Mouse (Mus musculus): ENCODE data around the gene Hfe. TPM values are rescaled to one million over a fixed set of nuclear protein-coding genes. Genes with fewer than 3 reads are reported as not detected.
"Not testable (repeated sequence)": the region's sequence is repeated elsewhere in the genome, so short reads cannot be mapped to it uniquely, and the experiment has no call there.

Gene Hfe
- polyA plus RNA-seq, 1 experiment from 2014 or later: 10.3 TPM

DNA sequence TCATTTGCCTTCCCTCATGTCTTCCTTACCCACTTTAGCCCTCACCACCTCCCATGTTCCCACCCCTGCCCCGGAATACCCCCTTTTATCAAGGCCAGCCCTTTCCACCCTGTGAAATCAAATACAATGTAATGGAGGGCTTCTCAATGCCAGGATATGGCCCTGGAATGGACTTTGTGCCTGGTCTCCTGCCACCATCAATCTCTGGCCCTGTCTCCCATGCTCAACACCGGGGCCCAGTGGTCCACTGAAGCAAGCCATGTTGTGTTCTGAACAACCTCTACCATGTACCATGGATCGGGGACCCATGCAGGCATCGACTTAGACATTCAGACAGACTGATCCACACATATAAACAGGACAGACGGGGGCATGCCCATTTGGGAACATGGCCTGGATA lies 19.1 kb upstream of the Hfe start:
- ATAC-seq (ENCODE audit: low read depth): no peak
- Histone ChIP-seq H3K4me2 (ENCODE audit: low read depth, low read length) (no peak overlapping the region), H3K27ac (replicated peaks; ENCODE audit: low read depth, low read length) (no peak overlapping the region), H3K4me1 (ENCODE audit: control insufficient read depth, insufficient read depth, low read length) (no peaks in the 10 kb centered on the region), H3K36me3 (ENCODE audit: control insufficient read depth, insufficient read depth, low read length) (no peaks in the 10 kb centered on the region), H3K9me3 (ENCODE audit: control insufficient read depth, low read length) (no peaks in the 10 kb centered on the region), H3K9ac (ENCODE audit: low read depth, low read length) (no peak overlapping the region), H3K4me3 (ENCODE audit: low read depth, low read length) (no peak overlapping the region), H3K27me3 (replicated peaks; ENCODE audit: control insufficient read depth, insufficient read depth, low read length) (no peaks in the 10 kb centered on the region)
- no peak for DNase-seq (ENCODE audit: low spot score)
- 95% methylated on average over 5 of the region's 5 CpGs for WGBS

DNA sequence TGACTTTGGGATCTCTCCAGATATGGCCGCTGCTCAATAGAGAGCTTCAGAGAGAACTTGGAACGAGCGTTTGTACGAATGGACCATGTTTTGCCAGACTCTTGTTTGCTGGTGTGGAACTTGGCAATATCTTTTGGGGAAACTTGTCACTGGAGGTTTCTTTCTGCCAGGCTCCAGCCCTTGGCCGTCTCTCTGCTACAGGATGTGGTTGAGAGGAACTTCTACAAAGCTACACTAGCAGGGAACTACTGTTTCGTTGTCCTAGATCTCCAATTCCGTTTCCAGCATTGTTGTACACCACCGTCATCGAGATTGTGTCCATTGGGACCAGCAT lies 18.5 kb upstream of the Hfe start:
- no peaks in the 10 kb centered on the region for H3K9me3 ChIP-seq (ENCODE audit: control insufficient read depth, low read length)
- no peak overlapping the region for H3K4me2 ChIP-seq (ENCODE audit: low read depth, low read length)
- DNase-seq (ENCODE audit: low spot score) (no peak), ATAC-seq (ENCODE audit: low read depth) (no peak)
- H3K4me3 ChIP-seq (ENCODE audit: low read depth, low read length): no peak overlapping the region
- 89% methylated on average over 9 of the region's 9 CpGs for WGBS
- H3K4me1 ChIP-seq (ENCODE audit: control insufficient read depth, insufficient read depth, low read length): no peaks in the 10 kb centered on the region
- H3K9ac ChIP-seq (ENCODE audit: low read depth, low read length): no peak overlapping the region
- H3K27me3 ChIP-seq (replicated peaks; ENCODE audit: control insufficient read depth, insufficient read depth, low read length): no peaks in the 10 kb centered on the region
- no peak overlapping the region for H3K27ac ChIP-seq (replicated peaks; ENCODE audit: low read depth, low read length)
- no peaks in the 10 kb centered on the region for H3K36me3 ChIP-seq (ENCODE audit: control insufficient read depth, insufficient read depth, low read length)

DNA sequence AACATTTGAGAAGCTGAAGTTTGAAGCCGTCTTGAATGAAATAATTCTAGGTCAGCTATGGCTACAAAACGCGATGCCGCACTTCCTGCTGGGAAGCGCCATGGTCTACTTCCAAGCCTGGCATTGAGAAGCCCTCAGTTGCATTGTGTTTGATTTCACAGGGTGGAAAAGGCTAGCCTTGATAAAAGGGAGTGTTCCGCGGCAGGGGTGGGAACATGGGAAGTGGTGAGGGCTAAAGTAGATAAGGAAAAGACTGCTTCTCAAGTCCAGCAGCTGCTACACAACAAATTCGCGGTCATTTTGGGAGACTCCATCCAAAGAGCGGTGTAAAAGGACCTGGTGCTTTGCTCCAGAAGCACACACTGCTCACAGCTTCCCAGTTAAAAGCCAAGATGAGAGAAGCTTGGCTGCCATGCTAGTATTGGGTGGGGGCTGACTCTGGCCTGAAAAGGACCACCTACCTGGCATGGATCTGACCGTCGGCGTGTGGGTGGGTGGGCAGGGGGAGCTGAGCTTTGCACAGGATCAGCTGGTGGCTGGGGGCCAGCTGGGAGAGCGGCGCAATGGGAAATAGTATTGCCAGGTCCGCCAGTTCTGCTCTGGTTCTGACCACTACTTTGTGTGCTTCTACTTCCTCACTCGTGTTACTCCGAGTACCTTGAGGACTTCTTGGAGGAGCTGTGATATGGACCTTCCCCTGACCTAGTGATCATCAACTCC lies 18.0 kb upstream of the Hfe start:
- ATAC-seq (ENCODE audit: low read depth) (no peak), DNase-seq (ENCODE audit: low spot score) (no peak)
- no peaks in the 10 kb centered on the region for H3K9me3 ChIP-seq (ENCODE audit: control insufficient read depth, low read length)
- no peak overlapping the region for H3K27ac ChIP-seq (replicated peaks; ENCODE audit: low read depth, low read length)
- no peak overlapping the region for H3K4me3 ChIP-seq (ENCODE audit: low read depth, low read length)
- H3K9ac ChIP-seq (ENCODE audit: low read depth, low read length): no peak overlapping the region
- no peaks in the 10 kb centered on the region for H3K36me3 ChIP-seq (ENCODE audit: control insufficient read depth, insufficient read depth, low read length)
- no peaks in the 10 kb centered on the region for H3K27me3 ChIP-seq (replicated peaks; ENCODE audit: control insufficient read depth, insufficient read depth, low read length)
- H3K4me1 ChIP-seq (ENCODE audit: control insufficient read depth, insufficient read depth, low read length): no peaks in the 10 kb centered on the region
- WGBS: 91% methylated on average over 18 of the region's 18 CpGs
- no peak overlapping the region for H3K4me2 ChIP-seq (ENCODE audit: low read depth, low read length)

DNA sequence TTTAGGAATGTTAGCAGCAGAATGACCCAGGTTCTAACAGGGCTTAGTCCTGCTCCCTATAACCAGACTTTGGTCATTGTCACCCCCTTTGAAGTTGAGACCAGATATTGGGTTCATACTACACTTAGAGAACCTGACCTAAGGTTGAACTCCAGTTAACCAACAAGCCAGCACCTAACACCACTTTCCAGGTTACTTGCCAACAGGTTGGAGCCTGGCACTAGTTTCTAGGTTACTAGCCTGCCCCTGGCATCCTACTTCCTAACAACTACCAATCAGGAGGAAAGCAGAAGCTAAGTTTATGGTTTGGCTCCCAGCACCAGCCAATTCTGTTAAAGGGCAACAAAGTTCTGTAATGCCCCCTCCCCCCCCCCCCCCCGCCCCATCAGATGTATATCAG lies 14.6 kb upstream of the Hfe start:
- H3K4me2 ChIP-seq (ENCODE audit: low read depth, low read length): no peak overlapping the region
- no peaks in the 10 kb centered on the region for H3K27me3 ChIP-seq (replicated peaks; ENCODE audit: control insufficient read depth, insufficient read depth, low read length)
- no peaks in the 10 kb centered on the region for H3K36me3 ChIP-seq (ENCODE audit: control insufficient read depth, insufficient read depth, low read length)
- H3K27ac ChIP-seq (replicated peaks; ENCODE audit: low read depth, low read length): no peak overlapping the region
- no peaks in the 10 kb centered on the region for H3K4me1 ChIP-seq (ENCODE audit: control insufficient read depth, insufficient read depth, low read length)
- ATAC-seq (ENCODE audit: low read depth) (no peak), DNase-seq (ENCODE audit: low spot score) (no peak)
- H3K4me3 ChIP-seq (ENCODE audit: low read depth, low read length): no peak overlapping the region
- no peak overlapping the region for H3K9ac ChIP-seq (ENCODE audit: low read depth, low read length)
- no peaks in the 10 kb centered on the region for H3K9me3 ChIP-seq (ENCODE audit: control insufficient read depth, low read length)
- no CpG with 5 or more reads among the region's 1 CpGs for WGBS

DNA sequence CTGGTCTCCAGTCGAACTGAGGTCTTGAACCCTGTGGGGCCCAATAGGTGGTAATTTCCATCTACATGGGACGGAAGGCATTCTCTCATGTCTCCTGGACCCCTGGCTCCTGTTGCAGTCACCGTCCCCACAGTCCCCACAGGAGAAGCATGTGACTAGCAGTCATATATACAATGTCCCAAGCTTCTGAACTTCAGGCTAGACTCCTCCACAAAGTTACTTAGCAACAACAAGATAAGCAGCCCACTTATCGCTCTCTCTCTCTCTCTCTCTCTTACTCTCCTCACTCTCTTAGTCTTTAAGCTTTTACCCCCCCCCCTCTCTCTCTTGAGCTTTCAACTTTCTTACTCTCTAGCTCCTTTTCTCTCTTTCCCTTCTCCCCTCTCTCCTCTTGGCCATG lies 13.6 kb upstream of the Hfe start:
- 83% methylated on average over 4 of the region's 4 CpGs for WGBS
- no peak overlapping the region for H3K9ac ChIP-seq (ENCODE audit: low read depth, low read length)
- no peaks in the 10 kb centered on the region for H3K9me3 ChIP-seq (ENCODE audit: control insufficient read depth, low read length)
- H3K4me2 ChIP-seq (ENCODE audit: low read depth, low read length): no peak overlapping the region
- no peak overlapping the region for H3K27ac ChIP-seq (replicated peaks; ENCODE audit: low read depth, low read length)
- DNase-seq (ENCODE audit: low spot score): no peak
- no peaks in the 10 kb centered on the region for H3K4me1 ChIP-seq (ENCODE audit: control insufficient read depth, insufficient read depth, low read length)
- no peaks in the 10 kb centered on the region for H3K27me3 ChIP-seq (replicated peaks; ENCODE audit: control insufficient read depth, insufficient read depth, low read length)
- no peak for ATAC-seq (ENCODE audit: low read depth)
- no peaks in the 10 kb centered on the region for H3K36me3 ChIP-seq (ENCODE audit: control insufficient read depth, insufficient read depth, low read length)
- no peak overlapping the region for H3K4me3 ChIP-seq (ENCODE audit: low read depth, low read length)

DNA sequence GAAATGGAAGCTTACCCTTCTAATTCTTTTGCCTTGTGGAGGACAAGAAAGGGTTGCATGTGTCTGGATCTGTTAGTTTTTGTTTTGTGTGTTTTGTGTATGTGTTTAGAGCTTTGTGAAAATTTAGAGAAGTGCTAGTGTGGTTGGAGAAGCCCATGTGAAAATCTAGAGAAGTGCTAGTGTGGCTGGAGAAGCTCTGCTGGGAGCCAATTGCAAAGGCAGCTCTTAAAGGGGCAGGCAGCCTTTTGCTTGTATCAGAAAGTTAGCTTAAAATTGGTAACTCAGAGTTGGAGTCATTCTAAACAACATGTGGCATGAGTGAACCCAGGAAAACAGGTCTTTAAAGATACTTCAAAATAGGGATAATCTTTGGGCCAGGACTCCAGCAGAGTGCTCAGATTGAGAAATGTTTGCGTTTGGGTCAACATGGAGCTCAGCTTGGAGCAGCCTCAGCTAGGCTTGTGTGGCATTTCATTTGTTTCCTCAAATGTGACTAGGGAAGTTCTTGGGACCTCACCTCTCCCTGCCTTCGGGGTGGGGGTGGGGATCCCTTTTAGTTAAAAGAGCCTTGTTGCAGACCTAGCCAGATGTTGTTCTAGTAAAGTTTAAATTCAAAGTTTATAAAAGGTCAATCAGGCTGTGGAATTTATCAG lies 7.1 kb upstream of the Hfe start:
- not testable (repeated sequence) for H3K27me3 ChIP-seq (replicated peaks; ENCODE audit: control insufficient read depth, insufficient read depth, low read length); H3K36me3 ChIP-seq (ENCODE audit: control insufficient read depth, insufficient read depth, low read length); H3K9me3 ChIP-seq (ENCODE audit: control insufficient read depth, low read length); H3K4me1 ChIP-seq (ENCODE audit: control insufficient read depth, insufficient read depth, low read length); DNase-seq (ENCODE audit: low spot score); H3K27ac ChIP-seq (replicated peaks; ENCODE audit: low read depth, low read length); H3K4me2 ChIP-seq (ENCODE audit: low read depth, low read length); H3K9ac ChIP-seq (ENCODE audit: low read depth, low read length); ATAC-seq (ENCODE audit: low read depth); H3K4me3 ChIP-seq (ENCODE audit: low read depth, low read length)
- WGBS: 12% methylated on average over 2 of the region's 2 CpGs

DNA sequence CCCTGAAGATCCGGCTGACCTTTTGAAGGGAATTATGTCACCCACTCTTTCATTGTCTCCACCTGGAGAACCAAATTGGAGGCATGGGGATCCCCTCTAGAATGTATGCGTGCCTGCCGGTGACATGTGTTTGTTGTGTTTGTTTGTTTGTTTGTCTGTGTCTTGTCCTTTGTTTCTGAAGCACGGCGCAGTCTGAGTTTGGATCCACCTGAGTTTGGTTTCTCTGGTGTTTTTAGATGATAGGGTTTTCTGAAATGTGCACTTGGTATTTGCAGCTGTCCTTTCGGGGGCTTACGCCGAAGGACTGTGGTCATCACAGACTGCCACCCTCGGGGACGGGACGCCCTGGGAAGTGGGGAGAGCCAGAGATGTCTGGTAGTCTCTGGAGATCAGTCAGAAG lies 6.5 kb upstream of the Hfe start:
- no peak overlapping the region for H3K9ac ChIP-seq (ENCODE audit: low read depth, low read length)
- no peak for DNase-seq (ENCODE audit: low spot score)
- H3K4me1 ChIP-seq (ENCODE audit: control insufficient read depth, insufficient read depth, low read length): no peaks in the 10 kb centered on the region
- H3K4me2 ChIP-seq (ENCODE audit: low read depth, low read length): no peak overlapping the region
- 57% methylated on average over 11 of the region's 11 CpGs for WGBS
- H3K27me3 ChIP-seq (replicated peaks; ENCODE audit: control insufficient read depth, insufficient read depth, low read length): no peaks in the 10 kb centered on the region
- ATAC-seq (ENCODE audit: low read depth): no peak
- H3K9me3 ChIP-seq (ENCODE audit: control insufficient read depth, low read length): no peaks in the 10 kb centered on the region
- no peak overlapping the region for H3K4me3 ChIP-seq (ENCODE audit: low read depth, low read length)
- H3K27ac ChIP-seq (replicated peaks; ENCODE audit: low read depth, low read length): no peak overlapping the region
- no peaks in the 10 kb centered on the region for H3K36me3 ChIP-seq (ENCODE audit: control insufficient read depth, insufficient read depth, low read length)

DNA sequence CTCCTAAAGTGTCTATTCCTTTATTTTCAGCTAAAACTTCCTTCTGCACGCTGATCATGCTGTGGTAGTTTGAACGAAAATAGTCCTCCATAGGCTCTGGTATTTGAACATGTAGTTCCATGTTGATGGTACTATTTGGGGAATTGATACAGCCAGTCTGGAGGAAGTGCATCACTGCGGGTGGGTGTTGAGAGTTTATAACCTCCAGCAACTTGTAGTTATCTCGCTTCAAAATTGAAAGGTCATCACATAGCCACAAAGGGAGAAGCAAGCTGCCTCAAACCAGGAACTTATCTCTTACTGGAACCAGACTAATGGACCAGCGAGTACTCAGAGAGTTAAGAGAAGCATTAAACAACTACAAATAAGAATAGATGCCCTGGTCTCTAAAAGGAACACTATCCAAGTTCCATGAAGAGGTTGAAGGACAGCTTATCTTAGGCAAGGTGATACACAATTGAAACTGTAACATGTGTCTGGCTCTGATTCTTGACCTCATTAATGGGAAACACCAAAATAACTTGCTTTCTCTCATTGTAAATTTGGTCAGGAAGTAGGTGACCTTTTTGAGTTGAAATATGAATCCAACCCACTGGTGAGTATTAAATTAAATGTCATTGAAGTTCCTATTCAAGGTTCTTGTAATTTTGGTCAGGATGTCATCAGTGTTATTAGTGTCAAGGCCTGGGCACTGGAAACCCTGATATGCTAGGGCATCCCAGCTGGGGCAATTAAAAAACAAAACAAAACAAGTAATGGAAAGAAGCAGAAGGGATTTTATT lies 5.8 kb upstream of the Hfe start:
- Histone ChIP-seq H3K27ac (replicated peaks; ENCODE audit: low read depth, low read length) (no peak overlapping the region), H3K27me3 (replicated peaks; ENCODE audit: control insufficient read depth, insufficient read depth, low read length) (no peaks in the 10 kb centered on the region), H3K4me3 (ENCODE audit: low read depth, low read length) (no peak overlapping the region), H3K9me3 (ENCODE audit: control insufficient read depth, low read length) (no peaks in the 10 kb centered on the region), H3K4me1 (ENCODE audit: control insufficient read depth, insufficient read depth, low read length) (no peaks in the 10 kb centered on the region), H3K9ac (ENCODE audit: low read depth, low read length) (no peak overlapping the region), H3K36me3 (ENCODE audit: control insufficient read depth, insufficient read depth, low read length) (no peaks in the 10 kb centered on the region), H3K4me2 (ENCODE audit: low read depth, low read length) (no peak overlapping the region)
- no peak for DNase-seq (ENCODE audit: low spot score)
- ATAC-seq (ENCODE audit: low read depth): no peak
- 84% methylated on average over 5 of the region's 5 CpGs for WGBS
